Mouse (Mus musculus) B cell, adult 67 days (primary cell): ENCODE measurements around the gene Dhcr24. TPM values are rescaled to one million over a fixed set of nuclear protein-coding genes. Genes with fewer than 3 reads are reported as not detected.

ENCODE experiments used
- total RNA-seq, 2 experiments: library from RNA; stranded (reverse); gene quantifications; 4 replicates each; pipeline ENCODE4 v1.2.4; 2023

Dhcr24 gene
- 1 to 10 TPM; 3.0 to 3.9 TPM for total RNA-seq

GRCm38 (mm10) chr4:106560846-106561781 is at the start of gene Dhcr24:
Gene Dhcr24 (plus strand): TSS chr4:106561038.

GRCm38 (mm10) chr4:106617056-106617455 is 56.2 kb downstream of the Dhcr24 start, which contains the start of gene Lexm:
Gene Lexm (minus strand): TSS chr4:106617241.

GRCm38 (mm10) chr4:106622030-106622493 is 61.2 kb downstream of the Dhcr24 start, which contains the start of gene Ttc22:
Gene Ttc22 (plus strand): TSS chr4:106622432.

Other genes with a start within 250 kb of the Dhcr24 start
- gene Usp24, start 244.8 kb upstream of the Dhcr24 start, total RNA-seq = 100 to 1,000 TPM in 1 of 2 experiments, 10 to 100 TPM in 1; 95.2 to 102 TPM
- not detected for gene Pcsk9, start 96.7 kb upstream of the Dhcr24 start, total RNA-seq
- not detected for gene Bsnd, start 68.8 kb upstream of the Dhcr24 start, total RNA-seq
- gene Lexm, start 56.2 kb downstream of the Dhcr24 start, total RNA-seq = not detected
- not detected for gene Ttc22, start 61.4 kb downstream of the Dhcr24 start, total RNA-seq
- gene Pars2, start 90.0 kb downstream of the Dhcr24 start, total RNA-seq = 1 to 10 TPM; 5.3 to 6.8 TPM
- 10 to 100 TPM; 33.9 to 50.5 TPM for gene Ttc4, start 117.9 kb downstream of the Dhcr24 start, total RNA-seq
- not detected for gene Mroh7, start 169.9 kb downstream of the Dhcr24 start, total RNA-seq
- not detected for gene Fam151a, start 172.9 kb downstream of the Dhcr24 start, total RNA-seq
- 1 to 10 TPM; 3.9 to 4.4 TPM for gene Acot11, start 244.0 kb downstream of the Dhcr24 start, total RNA-seq